Mouse (Mus musculus): Measurements from ENCODE around the gene Usp36.
A peak's percentile ranks its signal among the peaks of the same experiment; 100 is the strongest.

The Usp36 gene

DNA sequence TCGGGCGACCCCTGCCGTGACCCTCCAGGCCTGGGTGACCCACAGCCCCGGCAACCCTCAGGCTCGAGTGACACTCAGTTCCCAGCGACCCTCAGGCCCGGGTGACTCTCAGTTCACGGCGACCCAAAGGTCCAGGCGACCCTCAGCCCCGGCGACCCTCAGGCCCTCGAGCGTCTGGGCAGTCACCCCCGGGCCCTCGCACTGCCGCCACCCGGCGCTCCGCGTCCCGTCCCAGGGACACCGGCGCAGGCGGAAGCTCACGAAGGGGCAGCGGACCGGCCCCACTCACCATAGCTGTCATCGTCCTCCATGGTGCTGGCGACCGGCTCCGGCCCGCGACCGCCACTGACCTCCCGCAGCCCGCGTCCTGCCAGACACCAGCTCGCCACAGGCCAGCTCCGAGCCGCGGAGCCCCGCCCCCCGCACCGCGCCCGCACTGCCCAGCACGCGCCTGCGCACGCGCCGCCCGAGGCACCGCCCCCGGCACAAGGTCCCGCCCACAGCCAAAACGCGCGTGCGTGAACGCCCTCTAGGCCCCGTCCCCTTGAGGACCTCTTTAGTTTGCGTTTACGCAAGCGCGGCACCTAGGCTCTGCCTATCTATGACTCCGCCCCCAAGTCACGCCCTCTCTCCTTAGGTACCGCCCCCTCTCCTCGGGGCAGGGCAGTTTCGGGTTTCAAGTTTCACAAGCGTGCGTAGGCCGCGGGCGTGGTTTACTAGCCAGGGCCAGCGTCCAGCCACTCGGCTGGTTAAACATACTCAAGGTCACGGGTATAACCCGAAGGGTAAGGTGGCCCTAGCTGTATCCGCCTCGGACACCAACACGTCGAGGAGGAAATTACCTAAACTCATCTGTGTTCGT is 41.7 kb downstream of the Usp36 start, which contains the start of gene Cyth1:
TSS of gene Cyth1 (minus strand) at position 443 of the 862 bp plus-strand sequence.
- peak; percentile 100 for DNase-seq (ENCODE audit: low spot score)

DNA sequence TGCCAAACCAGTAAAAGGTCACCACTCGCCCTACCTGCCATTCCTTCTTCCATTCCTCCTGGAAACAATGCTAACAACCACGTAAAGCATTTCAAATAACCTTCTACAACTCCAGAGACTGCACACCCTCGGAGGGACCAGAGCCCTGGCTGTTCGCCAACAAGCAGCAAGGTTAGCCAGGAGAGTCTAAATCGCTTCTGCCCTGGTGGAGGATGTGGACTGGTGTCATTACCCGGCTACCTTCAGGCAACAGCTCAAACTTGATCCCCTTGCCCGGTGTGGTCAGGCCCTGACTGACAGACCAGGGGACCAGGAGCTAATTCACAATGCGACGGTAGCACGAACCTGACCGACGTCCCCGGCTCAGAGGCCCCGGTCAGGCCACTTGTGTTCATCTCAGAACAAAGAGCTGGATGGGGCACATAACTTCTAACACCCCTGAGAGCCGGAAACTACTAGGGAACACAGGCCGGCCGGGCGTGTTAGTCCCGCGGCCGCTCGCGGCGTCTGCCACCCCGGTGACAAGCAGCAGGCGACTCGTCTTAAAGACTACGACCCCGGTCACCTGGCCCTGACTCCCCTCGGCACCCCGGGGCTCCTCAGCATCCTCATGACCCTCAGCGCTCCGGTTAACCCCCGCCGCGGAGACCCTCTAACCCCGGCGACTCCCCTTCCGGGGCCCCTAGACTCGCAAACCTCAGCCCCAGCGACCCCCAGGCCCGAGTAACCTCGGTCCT is 42.5 kb downstream of the Usp36 start:
- peak; percentile 43 for DNase-seq (ENCODE audit: low spot score)

DNA sequence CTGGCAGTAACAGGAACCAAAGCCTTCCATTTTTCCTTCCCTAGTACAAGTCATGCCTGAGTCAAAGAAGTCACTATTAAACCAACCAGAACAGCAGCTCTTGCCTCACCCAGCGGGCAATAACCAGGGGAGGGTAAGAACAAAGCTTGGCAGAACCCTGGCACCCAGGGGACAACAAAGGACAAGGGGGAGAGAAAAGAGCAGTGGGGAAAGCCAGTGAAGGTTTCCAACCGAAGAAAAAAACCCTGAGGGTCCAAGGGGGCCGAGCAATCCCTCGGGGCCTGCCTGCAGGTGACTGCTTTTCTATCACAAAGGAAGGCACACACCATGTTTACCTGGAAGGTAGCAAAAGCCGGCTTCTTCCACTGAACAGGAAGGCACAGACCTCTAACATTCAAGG is 43.3 kb downstream of the Usp36 start:
- DNase-seq (ENCODE audit: low spot score) = no peak

DNA sequence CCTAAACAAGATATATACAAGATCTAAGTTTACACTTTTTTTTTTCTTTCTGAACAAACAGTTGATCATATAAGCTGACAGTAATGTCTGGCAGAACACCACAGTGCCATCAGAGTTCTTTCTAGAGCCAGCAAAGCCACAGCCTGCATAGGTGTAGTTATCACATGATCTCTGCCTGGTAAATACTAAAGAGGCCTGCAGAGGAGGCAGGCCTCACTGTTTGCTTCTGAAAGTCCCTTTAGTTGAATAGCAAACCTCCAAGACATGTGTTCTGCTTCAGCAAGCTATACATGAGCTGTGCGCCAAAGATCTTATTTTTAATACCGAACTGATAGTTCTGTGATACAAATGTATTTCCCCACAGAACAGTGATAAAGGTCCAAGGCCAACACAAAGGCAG is 44.9 kb downstream of the Usp36 start:
- no peak for DNase-seq (ENCODE audit: low spot score)

DNA sequence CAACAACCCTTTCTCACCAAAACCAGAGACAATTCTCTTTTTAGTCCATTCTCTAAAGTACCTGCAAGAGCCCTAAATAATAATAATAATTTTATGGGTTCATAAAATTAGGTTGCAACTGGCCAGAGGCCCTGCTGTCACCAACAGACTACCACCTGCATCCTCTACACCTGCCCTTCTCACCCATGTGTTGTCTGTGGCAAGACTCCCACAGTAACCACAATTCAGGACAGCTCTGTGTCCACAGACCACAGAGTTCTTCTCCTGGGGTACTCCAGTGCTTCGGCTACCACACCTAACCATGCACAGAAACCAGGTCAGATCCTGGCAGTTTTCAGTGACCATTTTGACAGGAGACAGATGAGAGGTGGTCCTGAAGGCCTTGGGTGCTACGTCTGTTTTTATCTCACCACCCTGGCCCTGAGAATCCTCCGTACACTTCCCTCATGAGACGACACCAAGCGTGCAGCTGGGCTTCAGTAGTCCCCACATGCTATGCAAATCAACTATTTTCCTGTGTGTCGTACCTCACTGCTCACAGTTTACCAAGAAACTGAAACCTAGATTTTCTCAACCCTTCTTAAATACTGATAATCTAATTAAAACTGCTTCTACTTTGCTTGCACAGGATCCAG is 46.3 kb downstream of the Usp36 start:
- DNase-seq (ENCODE audit: low spot score) = no peak

DNA sequence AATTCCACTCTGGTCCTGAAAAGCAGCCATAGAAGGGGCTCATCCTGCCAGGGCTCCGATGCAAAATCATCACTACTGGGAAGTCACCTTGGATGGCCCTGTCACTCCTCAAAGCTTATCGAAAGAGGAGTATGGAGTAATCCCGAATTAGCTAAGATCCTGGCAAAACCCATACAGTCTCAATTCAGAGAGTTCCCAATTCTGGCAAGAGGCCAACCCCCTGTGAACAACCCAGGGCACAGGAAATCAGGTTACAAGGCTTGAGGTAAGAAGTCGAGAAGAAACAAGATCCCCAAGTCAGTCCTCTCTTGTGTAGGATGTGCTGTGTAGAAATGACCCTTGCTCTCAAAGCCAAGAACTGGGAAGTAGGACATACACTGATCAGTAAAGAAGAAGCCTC is 47.5 kb downstream of the Usp36 start:
- no peak for DNase-seq (ENCODE audit: low spot score)

DNA sequence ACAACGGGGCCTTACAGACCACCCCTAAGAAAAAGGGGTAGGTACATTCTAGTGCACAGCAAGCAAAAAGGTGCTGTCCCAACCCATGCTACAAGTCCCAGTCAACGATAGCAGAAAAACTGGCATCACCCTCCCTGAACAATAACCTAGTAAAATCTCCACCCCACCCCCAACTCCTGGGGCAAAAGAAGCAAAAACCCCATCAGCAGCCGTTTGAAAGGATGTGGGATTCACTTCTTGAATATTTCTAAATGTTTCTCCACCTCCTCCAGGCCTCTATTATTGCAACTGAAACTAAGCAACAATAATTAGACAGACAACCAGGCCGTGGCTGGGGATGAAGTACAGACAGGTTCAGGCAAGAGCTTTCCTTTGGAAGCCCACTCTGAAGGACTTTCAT is 49.7 kb downstream of the Usp36 start:
- DNase-seq (ENCODE audit: low spot score) = no peak

DNA sequence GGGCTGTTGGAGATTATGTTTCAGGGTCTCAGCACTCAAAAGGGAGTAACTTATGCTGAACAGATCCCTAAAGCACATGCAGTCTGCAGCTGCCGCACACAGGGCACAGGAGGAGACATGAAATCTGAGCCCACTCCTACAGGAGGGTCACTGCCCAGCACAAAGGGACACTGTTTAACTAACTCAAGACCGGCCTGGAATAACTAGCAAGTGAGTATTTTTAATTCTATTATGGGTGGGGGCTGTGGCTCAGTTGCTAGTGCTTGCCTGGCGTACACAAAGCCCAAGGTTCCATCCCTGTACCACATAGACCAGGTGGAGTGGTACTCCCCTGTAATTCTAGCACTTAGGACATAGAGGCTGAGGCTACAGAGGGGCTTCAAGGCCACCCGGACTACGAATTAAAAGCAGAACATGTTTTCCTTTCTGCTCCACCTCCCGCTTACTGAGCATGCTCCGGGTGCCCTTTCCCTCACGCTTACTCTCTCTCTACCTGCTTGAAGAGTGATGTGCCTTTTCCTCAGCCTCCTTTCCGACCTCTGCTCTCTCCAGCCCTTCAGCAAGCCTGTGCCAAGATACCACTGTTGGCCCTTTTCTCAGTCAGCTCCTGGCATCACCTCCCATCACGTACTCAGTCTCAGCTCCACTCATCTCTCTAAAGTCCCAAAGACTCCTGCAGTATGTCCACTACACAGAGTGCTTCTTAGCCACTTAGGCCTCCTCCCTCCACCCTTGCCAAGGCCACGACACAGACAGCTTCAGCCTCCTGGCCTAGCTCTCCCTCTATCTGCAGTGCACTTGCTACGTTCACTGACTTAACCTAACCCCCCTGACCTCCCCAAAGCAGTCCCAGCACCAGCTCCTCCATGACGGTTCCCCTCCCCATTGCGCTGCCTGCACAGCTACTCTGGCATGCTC is 50.5 kb downstream of the Usp36 start:
- peak; percentile 81 for DNase-seq (ENCODE audit: low spot score)

DNA sequence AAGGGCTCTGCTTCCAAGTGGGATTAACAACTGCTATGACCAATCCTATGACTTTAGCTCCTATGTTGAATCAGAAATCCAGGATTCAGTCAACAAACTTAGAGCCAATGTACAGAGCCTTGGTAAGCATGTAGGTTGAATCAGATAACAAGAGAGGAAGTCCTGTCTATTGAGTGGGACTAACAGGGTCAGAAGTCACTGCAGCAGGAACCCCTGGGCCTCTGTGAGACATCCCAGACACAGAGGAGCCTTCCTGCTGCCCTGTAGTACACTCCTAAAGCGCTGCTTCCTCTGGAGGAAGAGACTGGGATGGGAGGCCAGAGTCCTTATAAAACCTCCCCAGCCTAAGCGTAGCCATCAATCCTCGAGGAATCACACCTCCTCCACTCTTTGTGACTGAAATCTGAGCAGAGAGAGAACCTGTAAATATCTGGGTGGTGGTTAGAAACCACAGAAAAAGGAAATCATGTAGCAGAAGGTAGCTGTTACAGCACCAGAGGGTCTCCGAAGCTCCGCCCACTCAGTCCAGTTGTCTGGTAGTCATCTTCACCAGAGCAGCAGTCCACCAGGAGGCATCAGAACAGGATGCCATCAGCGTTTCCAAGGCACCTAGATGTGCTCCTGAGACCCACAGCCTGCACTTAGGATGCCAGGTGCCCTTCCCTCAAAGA is 53.4 kb downstream of the Usp36 start:
- peak; percentile 47 for DNase-seq (ENCODE audit: low spot score)

DNA sequence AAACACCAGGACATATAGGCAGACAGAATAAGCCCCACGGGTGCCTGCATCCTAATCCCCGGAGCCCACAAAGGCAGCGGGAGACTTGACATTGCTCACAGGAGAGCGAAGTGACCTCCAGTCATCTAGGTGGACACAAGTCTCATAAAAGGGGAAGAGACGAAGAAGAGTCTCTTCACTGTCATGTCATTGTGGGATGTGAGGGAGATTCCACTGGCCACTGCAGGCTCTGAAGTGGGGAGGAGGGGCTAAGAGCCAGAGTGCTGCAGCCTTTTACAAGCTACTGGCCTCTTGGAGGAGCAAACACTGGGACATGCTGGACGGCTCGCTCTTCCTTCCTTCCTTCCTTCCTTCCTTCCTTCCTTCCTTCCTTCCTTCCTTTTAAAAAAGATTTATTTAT is 55.1 kb downstream of the Usp36 start:
- no peak for DNase-seq (ENCODE audit: low spot score)

DNA sequence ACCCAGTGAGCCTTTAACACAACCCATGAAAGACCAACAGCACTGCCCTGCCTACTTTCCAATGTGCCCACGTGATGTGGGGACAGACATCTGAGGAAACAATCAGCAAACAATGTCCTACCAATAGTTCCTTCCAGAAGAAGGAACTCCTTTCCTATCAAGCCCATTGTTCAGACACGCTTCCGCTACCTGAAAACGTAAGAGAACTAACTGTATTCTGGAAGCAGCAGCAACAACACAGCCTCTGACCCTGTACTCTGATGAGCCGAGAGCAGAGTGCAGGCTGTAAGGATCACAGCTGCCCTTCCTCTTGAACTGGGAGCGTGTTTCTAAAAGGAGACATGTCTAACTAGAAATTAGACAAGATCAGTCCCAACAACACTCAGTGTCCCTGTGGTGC is 55.5 kb downstream of the Usp36 start:
- peak; percentile 25 for DNase-seq (ENCODE audit: low spot score)

DNA sequence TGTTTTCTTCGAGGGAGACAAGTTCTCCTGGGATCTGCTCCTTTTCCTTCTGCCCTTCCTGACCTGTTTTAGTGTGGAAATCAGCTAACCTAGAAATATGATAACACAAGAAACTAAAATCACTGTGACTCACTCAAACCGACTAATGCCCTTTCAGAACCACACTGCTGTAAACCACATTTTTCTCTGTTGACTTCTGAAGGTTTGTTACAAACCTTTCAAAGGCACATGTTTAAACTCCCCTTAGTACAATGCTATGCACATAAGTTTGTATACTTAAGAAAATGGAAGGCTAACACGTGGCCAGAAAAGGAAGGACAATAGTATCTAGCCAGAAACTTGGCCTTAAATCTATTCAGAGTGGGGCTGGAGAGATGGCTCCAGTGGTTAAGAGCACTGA is 56.1 kb downstream of the Usp36 start:
- DNase-seq (ENCODE audit: low spot score) = no peak

DNA sequence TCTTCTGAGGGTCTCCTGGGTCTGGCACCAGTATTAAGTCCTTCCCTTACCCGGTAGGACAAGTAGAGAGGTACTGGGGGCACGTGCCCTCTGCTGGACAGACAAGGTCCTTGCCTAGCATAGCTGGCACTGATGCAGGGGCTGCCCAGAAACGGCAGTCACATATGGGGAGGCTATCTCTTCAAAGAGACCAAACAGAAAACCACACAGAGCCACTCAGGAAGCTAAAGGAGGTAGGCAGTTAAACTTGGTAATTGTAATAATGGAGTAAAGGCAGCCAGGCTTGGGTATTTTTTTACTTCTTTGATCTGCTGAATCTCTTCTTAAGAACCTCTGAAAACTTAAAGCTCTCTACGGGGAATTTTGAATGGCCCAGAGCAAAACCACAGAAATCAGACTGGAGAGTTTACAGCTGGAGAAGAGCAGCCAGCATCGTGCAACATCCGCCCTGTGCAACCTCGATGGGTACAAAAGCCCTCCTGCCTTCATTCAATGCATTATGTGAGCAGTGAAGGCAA is 57.7 kb downstream of the Usp36 start:
- DNase-seq (ENCODE audit: low spot score) = peak; percentile 50

DNA sequence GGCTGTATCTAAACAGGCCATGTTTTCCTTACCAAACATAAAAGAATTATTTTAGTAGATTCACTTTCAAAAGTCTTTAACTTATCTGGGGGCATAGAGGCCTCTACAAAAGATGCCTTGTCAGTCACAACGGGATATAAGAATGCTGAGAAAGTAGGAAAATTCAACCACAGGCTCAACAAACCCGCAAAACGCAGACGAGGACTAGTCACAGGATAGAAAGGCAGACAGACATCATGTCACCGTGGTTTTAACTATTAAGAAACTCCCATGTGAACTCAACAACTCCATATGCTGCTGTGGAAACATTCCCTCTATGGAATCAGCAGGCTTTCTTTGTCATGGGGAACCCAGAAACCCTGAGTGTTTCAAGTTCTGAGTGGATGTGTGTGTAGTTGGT is 60.1 kb downstream of the Usp36 start:
- DNase-seq (ENCODE audit: low spot score) = no peak

DNA sequence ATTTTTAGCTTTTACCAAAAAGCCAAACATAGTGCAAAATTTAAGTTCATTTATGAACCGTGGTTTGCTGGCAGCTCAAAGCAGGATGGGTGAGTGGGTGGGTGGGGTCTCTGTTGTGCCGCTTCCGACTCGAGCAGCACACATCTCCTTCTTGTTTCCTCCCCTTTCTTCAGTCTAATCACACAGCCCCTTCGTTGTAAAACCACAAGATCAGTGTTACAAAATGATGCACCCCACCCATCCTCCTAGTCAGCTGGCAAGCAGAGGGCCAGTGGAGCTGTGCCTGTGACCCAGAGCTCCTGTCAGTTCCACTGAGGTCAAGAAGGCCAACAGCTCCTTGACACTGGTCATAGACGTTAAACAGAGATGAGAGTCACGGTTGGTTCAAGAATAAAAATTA is 62.4 kb downstream of the Usp36 start:
- no peak for DNase-seq (ENCODE audit: low spot score)

DNA sequence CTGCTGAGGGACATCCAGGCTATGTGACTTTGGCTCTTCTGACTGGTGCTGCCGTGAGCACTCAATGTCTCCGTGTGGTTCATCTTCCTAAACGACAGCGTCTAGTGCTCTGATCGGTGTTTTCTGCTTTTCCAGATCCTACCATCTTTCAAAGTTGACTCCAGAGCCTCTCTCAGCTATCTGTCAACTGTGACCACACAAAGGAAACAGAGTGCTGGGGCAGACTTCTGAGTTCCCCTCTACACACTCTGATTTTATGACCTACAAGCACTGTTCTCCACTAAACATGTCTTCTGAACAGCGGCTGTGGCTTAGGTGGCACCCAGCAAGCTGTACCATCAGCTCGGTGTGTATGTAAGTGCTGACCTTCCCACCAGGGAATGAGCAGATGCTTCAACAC is 63.2 kb downstream of the Usp36 start:
- DNase-seq (ENCODE audit: low spot score) = no peak

DNA sequence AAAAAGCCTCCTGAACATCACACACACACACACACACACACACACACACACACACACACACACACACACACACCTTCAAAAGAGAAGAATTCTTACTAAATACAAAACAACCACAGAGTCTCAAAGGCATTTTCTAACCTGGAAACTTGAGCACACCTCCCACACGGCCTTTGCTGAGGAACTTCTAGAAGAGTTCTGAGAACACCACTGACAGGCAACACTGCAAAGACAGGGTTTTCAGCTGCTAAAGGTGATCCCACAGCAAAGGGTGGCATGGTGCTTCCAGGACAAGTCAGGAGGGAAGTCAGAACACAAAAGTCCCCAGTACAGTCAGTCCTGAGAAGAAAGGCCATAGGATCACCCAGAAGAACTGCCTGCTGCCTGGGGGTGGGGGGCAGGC is 64.2 kb downstream of the Usp36 start:
- no peak for DNase-seq (ENCODE audit: low spot score)

DNA sequence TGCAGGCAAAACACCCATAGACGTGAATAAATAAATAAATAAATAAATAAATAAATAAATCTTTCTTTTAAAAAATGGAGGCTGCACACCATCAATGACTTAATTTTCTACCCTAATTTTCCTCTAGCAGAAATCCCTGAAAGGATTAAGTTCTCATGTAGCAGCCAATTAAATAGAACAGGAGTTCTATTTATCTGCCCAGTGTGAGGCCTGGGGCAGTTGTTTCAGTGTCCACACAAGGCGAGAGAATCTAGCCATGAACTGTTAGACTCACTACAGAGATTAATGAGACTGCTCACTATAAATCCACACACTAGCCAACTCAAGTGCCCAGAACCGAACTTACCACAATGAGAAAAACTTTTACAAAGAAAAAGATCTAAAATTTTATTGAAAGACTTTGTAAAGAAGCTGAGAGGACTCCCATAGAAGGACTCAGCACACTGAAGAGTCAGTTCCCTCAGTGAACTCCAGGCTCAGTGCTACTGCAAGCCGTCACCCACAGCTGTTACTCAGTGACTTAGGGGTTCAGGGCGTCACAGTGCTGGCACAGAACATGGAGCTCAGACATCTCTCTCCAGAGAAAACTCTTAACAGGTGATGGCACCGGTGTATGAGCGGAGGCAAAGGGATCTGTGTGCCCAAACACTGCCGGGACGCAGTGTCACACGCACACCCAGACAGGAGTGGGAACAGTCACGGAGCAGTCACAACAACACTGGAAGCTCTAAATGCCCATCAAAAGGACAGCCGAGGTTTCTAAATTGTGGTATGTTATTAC is 64.8 kb downstream of the Usp36 start:
- no peak for DNase-seq (ENCODE audit: low spot score)

DNA sequence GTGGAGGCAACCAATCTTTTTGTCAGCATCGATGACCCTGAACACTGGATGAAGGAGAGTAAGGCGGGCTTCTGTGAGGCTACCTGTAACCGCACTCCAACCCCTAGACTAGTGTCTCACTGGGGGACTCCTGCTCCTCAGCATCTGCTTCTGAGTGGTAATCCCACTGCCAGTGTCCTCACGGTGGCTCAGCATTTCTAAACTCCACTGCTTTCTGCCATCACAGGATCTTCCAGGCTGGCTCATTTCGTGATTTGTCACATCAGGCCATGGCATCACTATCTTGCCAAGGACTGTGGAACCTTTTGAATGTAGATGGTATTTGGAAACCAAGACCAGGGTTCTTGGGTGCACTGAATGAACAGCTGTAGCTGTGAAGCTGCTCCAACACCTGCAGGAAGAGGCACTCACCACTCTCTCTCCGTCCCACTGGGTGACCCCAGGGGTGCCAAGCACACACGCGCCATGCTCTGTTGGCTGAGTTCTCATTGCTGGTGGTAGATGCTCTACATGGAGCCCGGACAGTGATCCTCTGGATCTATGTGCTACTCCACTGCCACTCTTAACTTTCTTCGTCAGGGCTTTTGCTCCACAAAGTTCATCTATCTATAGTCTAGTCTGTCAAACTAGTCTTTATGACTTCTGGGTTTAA is 66.5 kb downstream of the Usp36 start:
- no peak for DNase-seq (ENCODE audit: low spot score)

DNA sequence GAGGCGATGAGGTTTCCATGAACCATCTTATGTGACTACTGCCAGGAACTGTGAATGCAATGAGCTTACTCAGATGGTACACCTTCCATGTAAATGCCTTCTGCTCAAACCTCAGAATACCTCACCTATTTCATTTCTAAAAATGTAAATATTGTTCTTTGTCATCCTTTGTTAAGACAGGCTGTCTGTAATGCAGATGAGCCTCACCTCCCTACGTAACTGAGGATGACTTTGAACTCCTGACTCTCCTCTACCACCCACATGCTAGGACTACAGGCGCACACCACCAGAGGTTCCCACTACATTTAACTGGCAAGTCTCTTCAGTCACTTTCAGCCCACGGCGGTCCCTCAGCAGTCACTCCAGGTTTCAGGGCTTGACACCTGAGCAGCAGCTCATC is 67.1 kb downstream of the Usp36 start:
- no peak for DNase-seq (ENCODE audit: low spot score)
